Mouse (Mus musculus): ENCODE data around the gene Fhod1. TPM values are rescaled to one million over a fixed set of nuclear protein-coding genes. Genes with fewer than 3 reads are reported as not detected.

Fhod1 gene
- total and polyA plus RNA-seq, 2 experiments from 2014 or later: 0.72 to 6.9 TPM

- H3K27ac ChIP-seq (ENCODE audit: low read depth): no peak overlapping the region
- H3K9me3 ChIP-seq (replicated peaks; ENCODE audit: control insufficient read depth, low read length): no peaks in the 10 kb centered on the region
- DNase-seq (ENCODE audit: low spot score) (no peak), ATAC-seq (ENCODE audit: insufficient read depth, low read depth) (no peak)
- H3K36me3 ChIP-seq (replicated peaks; ENCODE audit: control insufficient read depth, insufficient read depth, low read length): peaks cover 94% of the 10 kb centered on the region
- TF ChIP-seq CTCF (IDR thresholded peaks at IDR 0.05; ENCODE audit: low read depth) (no peak), EP300 (IDR thresholded peaks at IDR 0.05; ENCODE audit: low read depth) (no peak)
- no peaks in the 10 kb centered on the region for H3K27me3 ChIP-seq (ENCODE audit: control insufficient read depth, insufficient read depth, low read length)
- H3K4me2 ChIP-seq (ENCODE audit: low read depth, low read length): no peak overlapping the region
- WGBS: 46% methylated on average over 2 of the region's 2 CpGs
- H3K4me3 ChIP-seq (ENCODE audit: low read depth, low read length): no peak overlapping the region
- H3K9ac ChIP-seq (replicated peaks; ENCODE audit: low read depth, low read length): no peak overlapping the region
- H3K4me1 ChIP-seq (ENCODE audit: control insufficient read depth, insufficient read depth): no peaks in the 10 kb centered on the region
Measured at GRCm38 (mm10) chr8:105332523-105332922, 15.2 kb downstream of the Fhod1 start.

GRCm38 (mm10) chr8:105331931-105332330, 15.8 kb downstream of the Fhod1 start:
- Histone ChIP-seq H3K27me3 (ENCODE audit: control insufficient read depth, insufficient read depth, low read length) (no peaks in the 10 kb centered on the region), H3K36me3 (replicated peaks; ENCODE audit: control insufficient read depth, insufficient read depth, low read length) (peaks cover 88% of the 10 kb centered on the region), H3K4me1 (ENCODE audit: control insufficient read depth, insufficient read depth) (peaks cover 6% of the 10 kb centered on the region; the same call in 1 of the 2 replicates), H3K4me3 (ENCODE audit: low read depth, low read length) (no peak overlapping the region), H3K4me2 (ENCODE audit: low read depth, low read length) (no peak overlapping the region), H3K27ac (ENCODE audit: low read depth) (no peak overlapping the region), H3K9me3 (replicated peaks; ENCODE audit: control insufficient read depth, low read length) (no peaks in the 10 kb centered on the region), H3K9ac (replicated peaks; ENCODE audit: low read depth, low read length) (no peak overlapping the region)
- no peak for TF ChIP-seq EP300 (IDR thresholded peaks at IDR 0.05; ENCODE audit: low read depth)
- no peak for TF ChIP-seq CTCF (IDR thresholded peaks at IDR 0.05; ENCODE audit: low read depth)
- DNase-seq (ENCODE audit: low spot score) (no peak), ATAC-seq (ENCODE audit: insufficient read depth, low read depth) (no peak)
- WGBS: 94% methylated on average over 9 of the region's 9 CpGs

- Histone ChIP-seq H3K9me3 (replicated peaks; ENCODE audit: control insufficient read depth, low read length) (no peaks in the 10 kb centered on the region), H3K4me1 (ENCODE audit: control insufficient read depth, insufficient read depth) (peaks cover 7% of the 10 kb centered on the region; the same call in 1 of the 2 replicates), H3K36me3 (replicated peaks; ENCODE audit: control insufficient read depth, insufficient read depth, low read length) (peaks cover 84% of the 10 kb centered on the region), H3K27ac (ENCODE audit: low read depth) (no peak overlapping the region), H3K9ac (replicated peaks; ENCODE audit: low read depth, low read length) (no peak overlapping the region), H3K4me3 (ENCODE audit: low read depth, low read length) (no peak overlapping the region), H3K4me2 (ENCODE audit: low read depth, low read length) (no peak overlapping the region), H3K27me3 (ENCODE audit: control insufficient read depth, insufficient read depth, low read length) (no peaks in the 10 kb centered on the region)
- 91% methylated on average over 22 of the region's 22 CpGs for WGBS
- DNase-seq (ENCODE audit: low spot score) (no peak), ATAC-seq (ENCODE audit: insufficient read depth, low read depth) (no peak)
- TF ChIP-seq EP300 (IDR thresholded peaks at IDR 0.05; ENCODE audit: low read depth) (no peak), CTCF (IDR thresholded peaks at IDR 0.05; ENCODE audit: low read depth) (no peak)
Measured at GRCm38 (mm10) chr8:105331469-105331868, 16.3 kb downstream of the Fhod1 start.

GRCm38 (mm10) chr8:105330325-105330724, 17.4 kb downstream of the Fhod1 start:
- 89% methylated on average over 12 of the region's 12 CpGs for WGBS
- DNase-seq (ENCODE audit: low spot score) (no peak), ATAC-seq (ENCODE audit: insufficient read depth, low read depth) (no peak)
- no peaks in the 10 kb centered on the region for H3K27me3 ChIP-seq (ENCODE audit: control insufficient read depth, insufficient read depth, low read length)
- TF ChIP-seq CTCF (IDR thresholded peaks at IDR 0.05; ENCODE audit: low read depth) (no peak), EP300 (IDR thresholded peaks at IDR 0.05; ENCODE audit: low read depth) (no peak)
- H3K9me3 ChIP-seq (replicated peaks; ENCODE audit: control insufficient read depth, low read length): no peaks in the 10 kb centered on the region
- H3K9ac ChIP-seq (replicated peaks; ENCODE audit: low read depth, low read length): no peak overlapping the region
- H3K36me3 ChIP-seq (replicated peaks; ENCODE audit: control insufficient read depth, insufficient read depth, low read length): peaks cover 72% of the 10 kb centered on the region
- no peak overlapping the region for H3K4me2 ChIP-seq (ENCODE audit: low read depth, low read length)
- peaks cover 13% of the 10 kb centered on the region for H3K4me1 ChIP-seq (ENCODE audit: control insufficient read depth, insufficient read depth)
- H3K4me3 ChIP-seq (ENCODE audit: low read depth, low read length): no peak overlapping the region
- no peak overlapping the region for H3K27ac ChIP-seq (ENCODE audit: low read depth)

- Histone ChIP-seq H3K4me2 (ENCODE audit: low read depth, low read length) (peak overlapping the region; percentile 82), H3K4me3 (ENCODE audit: low read depth, low read length) (peak overlapping the region; percentile 88), H3K27ac (ENCODE audit: low read depth) (peak overlapping the region; percentile 80), H3K9ac (replicated peaks; ENCODE audit: low read depth, low read length) (peak overlapping the region; percentile 76), H3K4me1 (ENCODE audit: control insufficient read depth, insufficient read depth) (peaks cover 20% of the 10 kb centered on the region), H3K9me3 (replicated peaks; ENCODE audit: control insufficient read depth, low read length) (no peaks in the 10 kb centered on the region), H3K27me3 (ENCODE audit: control insufficient read depth, insufficient read depth, low read length) (no peaks in the 10 kb centered on the region), H3K36me3 (replicated peaks; ENCODE audit: control insufficient read depth, insufficient read depth, low read length) (peaks cover 49% of the 10 kb centered on the region)
- ATAC-seq (ENCODE audit: insufficient read depth, low read depth) (no peak), DNase-seq (ENCODE audit: low spot score) (no peak)
- TF ChIP-seq EP300 (IDR thresholded peaks at IDR 0.05; ENCODE audit: low read depth) (no peak), CTCF (IDR thresholded peaks at IDR 0.05; ENCODE audit: low read depth) (no peak)
- 28% methylated on average over 6 of the region's 6 CpGs for WGBS
Measured at GRCm38 (mm10) chr8:105326968-105327367, 20.8 kb downstream of the Fhod1 start.

GRCm38 (mm10) chr8:105326141-105326672, 21.5 kb downstream of the Fhod1 start, which contains the start of the genes Lrrc29 and Tmem208:
TSS of gene Lrrc29 (minus strand) at chr8:105326278.
TSS of gene Tmem208 (plus strand) at chr8:105326354.
- Histone ChIP-seq H3K27ac (ENCODE audit: low read depth) (peak within 1 kb of the TSS; percentile 80), H3K4me1 (ENCODE audit: control insufficient read depth, insufficient read depth) (peaks cover 20% of the 10 kb centered on the region), H3K9me3 (replicated peaks; ENCODE audit: control insufficient read depth, low read length) (no peaks in the 10 kb centered on the region), H3K4me3 (ENCODE audit: low read depth, low read length) (peak within 1 kb of the TSS; percentile 88), H3K36me3 (replicated peaks; ENCODE audit: control insufficient read depth, insufficient read depth, low read length) (peaks cover 46% of the 10 kb centered on the region), H3K4me2 (ENCODE audit: low read depth, low read length) (peak within 1 kb of the TSS; percentile 82), H3K27me3 (ENCODE audit: control insufficient read depth, insufficient read depth, low read length) (no peaks in the 10 kb centered on the region), H3K9ac (replicated peaks; ENCODE audit: low read depth, low read length) (peak within 1 kb of the TSS; percentile 76)
- ATAC-seq (ENCODE audit: insufficient read depth, low read depth) (peak; percentile 92), DNase-seq (ENCODE audit: low spot score) (peak; percentile 97)
- peak; percentile 56 for TF ChIP-seq CTCF (IDR thresholded peaks at IDR 0.05; ENCODE audit: low read depth)
- TF ChIP-seq EP300 (IDR thresholded peaks at IDR 0.05; ENCODE audit: low read depth): no peak
- WGBS: under 1% methylated on average over 36 of the region's 36 CpGs
